Mouse (Mus musculus): ENCODE measurements around the gene Asz1.

The Asz1 gene

GRCm38 (mm10) chr6:18030868-18031508, 77.9 kb downstream of the Asz1 start:
- Histone ChIP-seq H3K9me3 (ENCODE audit: low read length) (peaks cover 6% of the 10 kb centered on the region; the same call in 1 of the 2 replicates), H3K4me3 (replicated peaks; ENCODE audit: low read length) (peak overlapping the region; percentile 76), H3K4me1 (replicated peaks; ENCODE audit: low read depth, low read length) (peaks cover 27% of the 10 kb centered on the region), H3K36me3 (ENCODE audit: insufficient read depth, low read length) (no peaks in the 10 kb centered on the region), H3K27me3 (ENCODE audit: insufficient read depth, low read length) (peaks cover 49% of the 10 kb centered on the region)
- TF ChIP-seq CTCF (conservative IDR thresholded peaks at IDR 0.05; ENCODE audit: low read length) (no peak), POU5F1 (IDR thresholded peaks at IDR 0.05; ENCODE audit: borderline replicate concordance, low read length) (no peak), NANOG (IDR thresholded peaks at IDR 0.05; ENCODE audit: borderline replicate concordance, low read length) (no peak)

- H3K27me3 ChIP-seq (ENCODE audit: insufficient read depth, low read length) = peaks cover 49% of the 10 kb centered on the region
- H3K9me3 ChIP-seq (ENCODE audit: low read length) = peaks cover 6% of the 10 kb centered on the region; the same call in 1 of the 2 replicates
- no peak for TF ChIP-seq NANOG (IDR thresholded peaks at IDR 0.05; ENCODE audit: borderline replicate concordance, low read length)
- H3K36me3 ChIP-seq (ENCODE audit: insufficient read depth, low read length) = no peaks in the 10 kb centered on the region
- H3K4me1 ChIP-seq (replicated peaks; ENCODE audit: low read depth, low read length) = peaks cover 27% of the 10 kb centered on the region
- peak within 1 kb of the TSS; percentile 76 for H3K4me3 ChIP-seq (replicated peaks; ENCODE audit: low read length)
These were observed 78.9 kb downstream of the Asz1 start, which contains the start of gene Wnt2 for GRCm38 (mm10) chr6:18029746-18030656. Wnt2 (minus strand) TSS chr6:18030585.

GRCm38 (mm10) chr6:18024133-18024794, 84.6 kb downstream of the Asz1 start:
- no peaks in the 10 kb centered on the region for H3K9me3 ChIP-seq (ENCODE audit: low read length)
- no peaks in the 10 kb centered on the region for H3K4me1 ChIP-seq (replicated peaks; ENCODE audit: low read depth, low read length)
- no peaks in the 10 kb centered on the region for H3K36me3 ChIP-seq (ENCODE audit: insufficient read depth, low read length)
- H3K4me3 ChIP-seq (replicated peaks; ENCODE audit: low read length) = no peak overlapping the region
- TF ChIP-seq CTCF (conservative IDR thresholded peaks at IDR 0.05; ENCODE audit: low read length) (no peak), POU5F1 (IDR thresholded peaks at IDR 0.05; ENCODE audit: borderline replicate concordance, low read length) (no peak), NANOG (IDR thresholded peaks at IDR 0.05; ENCODE audit: borderline replicate concordance, low read length) (no peak)
- H3K27me3 ChIP-seq (ENCODE audit: insufficient read depth, low read length) = peaks cover 10% of the 10 kb centered on the region

- TF ChIP-seq NANOG (IDR thresholded peaks at IDR 0.05; ENCODE audit: borderline replicate concordance, low read length) (no peak), POU5F1 (IDR thresholded peaks at IDR 0.05; ENCODE audit: borderline replicate concordance, low read length) (no peak), CTCF (conservative IDR thresholded peaks at IDR 0.05; ENCODE audit: low read length) (no peak)
- no peak overlapping the region for H3K4me3 ChIP-seq (replicated peaks; ENCODE audit: low read length)
- H3K36me3 ChIP-seq (ENCODE audit: insufficient read depth, low read length) = no peaks in the 10 kb centered on the region
- no peaks in the 10 kb centered on the region for H3K27me3 ChIP-seq (ENCODE audit: insufficient read depth, low read length)
- H3K4me1 ChIP-seq (replicated peaks; ENCODE audit: low read depth, low read length) = no peaks in the 10 kb centered on the region
- H3K9me3 ChIP-seq (ENCODE audit: low read length) = no peaks in the 10 kb centered on the region
These were observed 95.5 kb downstream of the Asz1 start for GRCm38 (mm10) chr6:18013346-18013745.

- Histone ChIP-seq H3K36me3 (ENCODE audit: insufficient read depth, low read length) (no peaks in the 10 kb centered on the region), H3K4me3 (replicated peaks; ENCODE audit: low read length) (no peak overlapping the region), H3K4me1 (replicated peaks; ENCODE audit: low read depth, low read length) (no peaks in the 10 kb centered on the region), H3K27me3 (ENCODE audit: insufficient read depth, low read length) (no peaks in the 10 kb centered on the region), H3K9me3 (ENCODE audit: low read length) (no peaks in the 10 kb centered on the region)
- no peak for TF ChIP-seq NANOG (IDR thresholded peaks at IDR 0.05; ENCODE audit: borderline replicate concordance, low read length)
- TF ChIP-seq CTCF (conservative IDR thresholded peaks at IDR 0.05; ENCODE audit: low read length) = no peak
- no peak for TF ChIP-seq POU5F1 (IDR thresholded peaks at IDR 0.05; ENCODE audit: borderline replicate concordance, low read length)
These were observed 101.5 kb downstream of the Asz1 start for GRCm38 (mm10) chr6:18007356-18007755.

DNA sequence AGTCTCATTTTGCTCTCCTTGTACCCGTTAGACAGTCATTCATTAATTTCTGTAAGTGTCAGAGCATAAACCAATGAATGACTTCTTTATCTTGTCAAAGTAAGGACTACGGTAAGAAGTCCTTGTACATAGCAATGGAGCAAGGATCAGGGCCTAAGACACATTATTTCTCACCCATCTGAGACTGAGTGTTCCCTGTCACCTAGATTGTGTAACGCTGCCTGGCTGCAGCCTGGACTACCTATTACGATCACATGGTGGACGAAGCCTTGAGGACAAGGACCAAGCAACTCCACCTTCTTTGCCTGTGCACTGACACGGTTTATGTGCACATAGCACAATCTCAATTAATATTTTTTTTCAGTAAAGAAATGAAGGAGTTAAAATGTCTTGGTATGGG, 106.8 kb downstream of the Asz1 start:
- Histone ChIP-seq H3K27me3 (ENCODE audit: insufficient read depth, low read length) (no peaks in the 10 kb centered on the region), H3K9me3 (ENCODE audit: low read length) (no peaks in the 10 kb centered on the region), H3K36me3 (ENCODE audit: insufficient read depth, low read length) (no peaks in the 10 kb centered on the region), H3K4me3 (replicated peaks; ENCODE audit: low read length) (no peak overlapping the region), H3K4me1 (replicated peaks; ENCODE audit: low read depth, low read length) (no peaks in the 10 kb centered on the region)
- TF ChIP-seq NANOG (IDR thresholded peaks at IDR 0.05; ENCODE audit: borderline replicate concordance, low read length) = no peak
- TF ChIP-seq POU5F1 (IDR thresholded peaks at IDR 0.05; ENCODE audit: borderline replicate concordance, low read length) = no peak
- TF ChIP-seq CTCF (conservative IDR thresholded peaks at IDR 0.05; ENCODE audit: low read length) = no peak

All from E14TG2a.4 (cell line).